Mouse (Mus musculus) lung, adult 2 months (tissue): ENCODE measurements around the gene Krtap9-3.

Experiments
- CTCF ChIP-seq: fragments of 200-500 bp; IDR thresholded peaks from 2 replicates; pipeline ENCODE4 v1.5.1; 2011; ENCODE audit warnings: mild to moderate bottlenecking, low read length, control low read depth; ENCODE audit not compliant: insufficient read depth
- POLR2A ChIP-seq: fragments of 200-500 bp; IDR thresholded peaks from 2 replicates; pipeline ENCODE4 v1.6.1; 2011; ENCODE audit warnings: low read depth, mild to moderate bottlenecking, control low read depth, low read length, borderline replicate concordance; ENCODE audit errors: extremely low read depth

GRCm38 (mm10) chr11:99581564-99581963 lies 16.3 kb downstream of the Krtap9-3 start:
- TF ChIP-seq POLR2A (no peak), CTCF (no peak)
